Mouse (Mus musculus) lung, postnatal 0 days (tissue): ENCODE results near the gene A030003K21Rik.
"Not testable (repeated sequence)": the region's sequence is repeated elsewhere in the genome, so short reads cannot be mapped to it uniquely, and the experiment has no call there.

Experiments
- CTCF ChIP-seq: IDR thresholded peaks from 2 replicates; pipeline ENCODE4 v1.5.1; 2016; ENCODE audit warnings: antibody characterized with exemption, mild to moderate bottlenecking
- EP300 ChIP-seq: IDR thresholded peaks from 2 replicates; pipeline ENCODE4 v1.6.1; 2016; ENCODE audit warnings: antibody characterized with exemption, mild to moderate bottlenecking, control low read depth

DNA sequence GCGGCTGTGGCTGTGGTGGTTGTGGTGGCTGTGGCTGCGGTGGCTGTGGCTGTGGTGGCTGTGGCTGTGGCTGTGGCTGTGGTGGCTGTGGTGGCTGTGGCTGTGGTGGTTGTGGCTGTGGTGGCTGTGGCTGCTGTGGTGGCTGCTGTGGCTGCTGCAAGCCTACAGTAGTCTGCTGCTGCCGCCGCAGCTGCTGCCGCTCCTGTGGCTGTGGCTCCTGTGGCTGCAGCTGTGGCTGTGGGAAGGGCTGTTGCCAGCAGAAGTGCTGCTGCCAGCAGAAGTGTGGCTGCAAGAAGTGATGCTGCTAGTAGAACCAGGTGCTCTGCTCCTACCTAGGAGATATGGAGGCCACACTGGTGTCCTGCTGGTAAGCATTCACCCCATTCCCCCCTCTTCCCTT, 29.8 kb downstream of the A030003K21Rik start:
- not testable (repeated sequence) for TF ChIP-seq EP300, CTCF
